Mouse (Mus musculus) embryonic fibroblast, embryonic 13.5 days (primary cell): ENCODE measurements around the gene Hnrnpc. TPM values are rescaled to one million over a fixed set of nuclear protein-coding genes. Genes with fewer than 3 reads are reported as not detected.
"Not testable (repeated sequence)": the region's sequence is repeated elsewhere in the genome, so short reads cannot be mapped to it uniquely, and the experiment has no call there.

Source experiments
- H3K27ac ChIP-seq: 2 replicates; pipeline ENCODE4 v1.5.1; 2012; ENCODE audit warnings: low read length, control low read depth, inconsistent platforms; ENCODE audit not compliant: insufficient read depth
- H3K4me1 ChIP-seq: 2 replicates; pipeline ENCODE4 v1.6.1; 2011; ENCODE audit warnings: low read length; ENCODE audit not compliant: control insufficient read depth, insufficient read depth
- H3K4me3 ChIP-seq: 2 replicates; pipeline ENCODE4 v1.5.1; 2011; ENCODE audit warnings: mild to moderate bottlenecking, control low read depth, low read length; ENCODE audit not compliant: insufficient read depth
- CTCF ChIP-seq: IDR thresholded peaks from 2 replicates; pipeline ENCODE4 v1.5.1; 2011; ENCODE audit warnings: mild to moderate bottlenecking, control low read depth, low read length, moderate library complexity, borderline replicate concordance; ENCODE audit not compliant: insufficient read depth
- POLR2A ChIP-seq: IDR thresholded peaks from 2 replicates; pipeline ENCODE4 v1.6.1; 2011; ENCODE audit warnings: low read depth, mild to moderate bottlenecking, control low read depth, low read length, moderate library complexity
- polyA plus RNA-seq: library from polyadenylated mRNA; stranded (reverse); fragments of >200 nt; gene quantifications from 2 replicates; pipeline ENCODE4 v1.2.4, GENCODE M21; 2011; ENCODE audit warnings: low read depth; ENCODE audit not compliant: missing spikeins, insufficient read length

The Hnrnpc gene
- polyA plus RNA-seq, 1 experiment, result 479 TPM

DNA sequence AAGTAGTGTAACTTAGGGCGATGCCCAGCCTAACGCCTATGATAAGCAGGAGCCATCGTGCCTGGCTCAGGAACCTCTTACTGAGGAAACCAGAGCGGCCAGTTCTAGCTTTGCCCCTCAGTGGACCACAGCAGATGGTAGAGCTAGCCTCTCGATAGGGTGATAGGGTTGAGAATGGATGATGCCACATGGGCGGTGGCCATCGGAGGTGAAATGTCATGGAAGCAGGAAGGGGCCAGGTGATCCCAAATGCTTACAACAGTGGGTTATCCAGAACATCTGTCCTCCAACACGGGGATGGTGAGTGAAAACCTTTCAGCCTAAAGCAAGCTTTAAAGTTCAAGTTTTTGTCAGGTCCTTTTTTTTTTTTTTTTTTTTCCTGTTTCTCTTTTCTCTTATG is 42.0 kb downstream of the Hnrnpc start:
- no peak for TF ChIP-seq CTCF
- no peak for TF ChIP-seq POLR2A

GRCm38 (mm10) chr14:52060800-52061199 is 43.0 kb downstream of the Hnrnpc start:
- no peak for TF ChIP-seq CTCF
- Histone ChIP-seq H3K27ac (no peak overlapping the region), H3K4me3 (no peak overlapping the region), H3K4me1 (no peaks in the 10 kb centered on the region)

More for the DNA sequence above, 42.0 kb downstream of the Hnrnpc start:
- no peak overlapping the region for H3K27ac ChIP-seq
- no peak overlapping the region for H3K4me3 ChIP-seq
- no peaks in the 10 kb centered on the region for H3K4me1 ChIP-seq

DNA sequence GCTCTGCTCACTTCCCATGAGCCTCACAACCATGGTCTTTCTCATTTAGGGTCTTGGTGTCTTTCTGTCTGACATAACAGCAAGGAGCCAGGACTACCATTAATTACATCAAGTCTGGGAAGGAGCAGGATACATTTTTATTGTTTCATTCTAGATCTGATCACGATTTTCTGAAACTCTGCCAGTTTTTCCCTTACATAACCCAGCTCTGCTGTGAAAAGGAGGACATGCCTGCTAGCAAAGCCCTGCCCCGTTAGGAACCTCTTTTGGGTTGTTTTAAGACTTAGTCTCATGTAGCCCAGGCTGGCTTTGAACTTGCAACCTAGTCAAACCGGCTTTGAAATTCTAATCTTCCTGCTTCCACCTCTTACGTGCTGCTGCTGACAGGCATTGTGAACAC is 43.8 kb downstream of the Hnrnpc start:
- no peak overlapping the region for H3K4me3 ChIP-seq
- TF ChIP-seq POLR2A, result no peak
- no peak for TF ChIP-seq CTCF
- no peak overlapping the region for H3K27ac ChIP-seq
- H3K4me1 ChIP-seq, result no peaks in the 10 kb centered on the region

DNA sequence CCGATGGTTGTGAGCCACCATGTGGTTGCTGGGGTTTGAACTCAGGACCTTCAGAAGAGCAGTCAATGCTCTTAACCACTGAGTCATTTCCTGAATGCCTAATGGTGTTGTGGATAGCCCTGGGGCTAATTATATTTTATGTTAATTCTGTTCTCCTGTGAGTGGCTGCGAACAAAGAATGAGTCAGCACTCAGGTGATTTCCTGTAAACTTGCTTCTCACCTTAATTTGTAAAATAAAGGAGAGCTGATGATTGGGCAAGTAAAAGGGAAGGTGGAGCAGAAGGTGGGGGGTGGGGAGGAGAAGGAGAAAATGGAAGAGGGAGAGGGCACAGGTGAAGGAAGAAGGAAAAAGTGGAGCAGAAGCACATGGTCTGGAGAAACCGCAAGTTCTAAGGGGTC is 51.1 kb downstream of the Hnrnpc start:
- H3K4me1 ChIP-seq, H3K4me3 ChIP-seq, H3K27ac ChIP-seq: not testable (repeated sequence)

- Histone ChIP-seq H3K27ac (no peak overlapping the region), H3K4me1 (no peaks in the 10 kb centered on the region; the same call in 1 of the 2 replicates), H3K4me3 (no peak overlapping the region)
- TF ChIP-seq CTCF, result no peak
- TF ChIP-seq POLR2A, result no peak
These were observed 57.8 kb downstream of the Hnrnpc start for GRCm38 (mm10) chr14:52045966-52046565.

- Histone ChIP-seq H3K4me1 (no peaks in the 10 kb centered on the region; the same call in 1 of the 2 replicates), H3K4me3 (no peak overlapping the region), H3K27ac (no peak overlapping the region)
- TF ChIP-seq CTCF (no peak), POLR2A (no peak)
These were observed 58.7 kb downstream of the Hnrnpc start for GRCm38 (mm10) chr14:52044901-52045678.

DNA sequence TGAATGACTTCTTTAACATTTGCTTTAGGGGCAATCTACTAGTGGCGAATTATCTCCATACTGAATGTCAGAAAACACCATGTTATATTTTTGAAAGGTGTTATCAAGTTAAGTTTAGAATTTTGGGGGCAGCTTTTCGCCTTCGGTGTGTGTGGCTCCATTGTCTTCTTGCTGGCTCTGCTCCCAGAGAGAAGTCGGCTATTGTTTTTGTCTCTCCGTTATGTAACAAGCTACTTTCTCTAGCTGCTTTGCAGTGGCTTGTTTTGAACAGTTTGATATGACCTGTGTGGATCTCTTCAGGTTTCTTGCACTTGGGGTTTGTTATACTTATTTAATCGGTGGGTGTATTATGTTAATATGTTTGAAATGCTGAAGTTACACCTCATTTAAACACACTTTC is 60.4 kb downstream of the Hnrnpc start:
- TF ChIP-seq CTCF, result no peak
- no peak for TF ChIP-seq POLR2A
- H3K4me3 ChIP-seq, result no peak overlapping the region
- H3K27ac ChIP-seq, result no peak overlapping the region
- no peaks in the 10 kb centered on the region; the same call in 1 of the 2 replicates for H3K4me1 ChIP-seq

DNA sequence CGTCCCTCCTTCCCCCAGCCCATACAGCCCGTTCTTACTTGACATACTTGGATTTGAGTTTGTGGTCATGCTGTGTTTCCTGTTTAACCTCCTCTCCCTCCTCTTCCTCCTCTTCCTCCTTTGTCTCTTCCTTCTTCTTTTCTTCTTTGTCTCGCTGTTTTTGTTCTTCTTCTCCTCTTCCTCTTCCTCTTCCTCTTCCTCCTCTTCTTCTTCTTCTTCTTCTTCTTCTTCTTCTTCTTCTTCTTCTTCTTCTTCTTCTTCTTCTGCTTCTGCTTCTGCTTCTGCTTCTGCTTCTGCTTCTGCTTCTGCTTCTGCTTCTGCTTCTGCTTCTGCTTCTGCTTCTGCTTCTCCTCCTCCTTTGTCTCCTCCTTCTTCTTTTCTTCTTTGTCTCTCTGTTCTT is 61.5 kb downstream of the Hnrnpc start, which contains the start of gene Olfr221:
Olfr221 (minus strand) TSS at position 101 of the 400 bp plus-strand sequence.
- not testable (repeated sequence) for H3K4me3 ChIP-seq, H3K4me1 ChIP-seq, H3K27ac ChIP-seq

DNA sequence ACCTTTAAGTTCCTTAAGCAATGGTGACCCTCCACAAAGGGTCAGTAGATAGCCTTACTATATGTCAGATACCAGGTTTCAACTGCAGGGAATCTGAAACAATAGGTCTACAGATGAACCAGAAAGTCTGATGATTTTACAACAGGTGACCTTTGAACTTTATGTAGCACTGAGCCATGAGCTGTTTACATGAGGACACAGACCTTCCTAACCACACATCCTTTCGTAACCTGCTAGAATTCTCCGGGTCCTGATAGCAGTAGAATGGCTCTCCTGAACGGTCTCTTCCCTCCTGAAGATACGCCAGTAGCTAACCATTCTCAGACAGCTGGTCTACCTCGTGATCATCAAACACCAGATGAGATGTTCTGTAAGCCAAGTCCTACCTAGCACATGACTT is 64.5 kb downstream of the Hnrnpc start:
- no peak overlapping the region for H3K27ac ChIP-seq
- H3K4me1 ChIP-seq, result no peaks in the 10 kb centered on the region
- TF ChIP-seq POLR2A (no peak), CTCF (no peak)
- H3K4me3 ChIP-seq, result no peak overlapping the region

DNA sequence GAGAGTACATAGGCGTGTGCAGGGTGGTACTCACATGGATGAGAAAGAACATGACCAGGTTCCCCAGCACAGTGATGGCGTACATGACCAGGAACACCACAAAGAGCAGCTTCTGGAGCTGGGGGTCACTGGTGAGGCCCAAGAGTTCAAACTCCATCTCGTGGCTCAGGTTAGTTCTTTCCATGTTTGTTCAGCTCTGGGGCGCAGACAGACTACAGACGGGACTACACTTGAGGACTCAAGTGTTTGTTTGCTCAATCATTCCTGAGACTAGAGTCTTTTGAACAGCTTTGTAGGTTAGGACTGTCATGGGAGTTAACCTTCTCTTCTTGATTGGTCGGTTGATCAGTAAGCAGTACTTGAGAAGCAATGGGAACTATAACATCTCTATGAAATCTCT is 67.9 kb downstream of the Hnrnpc start:
- H3K4me3 ChIP-seq, result no peak overlapping the region
- H3K27ac ChIP-seq, result no peak overlapping the region
- TF ChIP-seq CTCF (no peak), POLR2A (no peak)
- no peaks in the 10 kb centered on the region for H3K4me1 ChIP-seq
